Mouse (Mus musculus) neural tube, embryonic 13.5 days (tissue): ENCODE results near the gene Hexa. TPM values are rescaled to one million over a fixed set of nuclear protein-coding genes. Genes with fewer than 3 reads are reported as not detected.

Source experiments
- ATAC-seq: fragments of 200-750 bp; cut with Nextera tagmentation; 2 replicates; pipeline ENCODE4 v1.8.0; 2017; ENCODE audit warnings: low read depth, mild to moderate bottlenecking, moderate TSS enrichment, moderate library complexity
- H3K27ac ChIP-seq: fragments of 300-500 bp; sonication (generic); replicated peaks from 2 replicates; pipeline ENCODE4 v1.5.1; 2015; ENCODE audit warnings: moderate library complexity, mild to moderate bottlenecking, inconsistent platforms
- H3K27me3 ChIP-seq: fragments of 300-500 bp; sonication (generic); 2 replicates; pipeline ENCODE4 v1.6.1; 2015; ENCODE audit warnings: mild to moderate bottlenecking, inconsistent platforms
- H3K36me3 ChIP-seq: fragments of 300-500 bp; sonication (generic); 2 replicates; pipeline ENCODE4 v1.6.1; 2015; ENCODE audit warnings: mild to moderate bottlenecking, inconsistent platforms
- H3K4me1 ChIP-seq: fragments of 300-500 bp; sonication (generic); replicated peaks from 2 replicates; pipeline ENCODE4 v1.6.1; 2015; ENCODE audit warnings: inconsistent platforms
- H3K4me2 ChIP-seq: fragments of 300-500 bp; sonication (generic); 2 replicates; pipeline ENCODE4 v1.6.1; 2015; ENCODE audit warnings: inconsistent platforms, mild to moderate bottlenecking, moderate library complexity
- H3K4me3 ChIP-seq: fragments of 300-500 bp; sonication (generic); 2 replicates; pipeline ENCODE4 v1.5.1; 2015; ENCODE audit warnings: mild to moderate bottlenecking, inconsistent platforms
- H3K9ac ChIP-seq: fragments of 300-500 bp; sonication (generic); 2 replicates; pipeline ENCODE4 v1.6.1; 2015; ENCODE audit warnings: moderate library complexity, mild to moderate bottlenecking, inconsistent platforms
- H3K9me3 ChIP-seq: fragments of 300-500 bp; sonication (generic); 2 replicates; pipeline ENCODE4 v1.6.1; 2016; ENCODE audit warnings: inconsistent platforms
- WGBS: fragments of 180-500 bp; shearing (Covaris S2); methylation state at CpG from one replicate; pipeline ENCODE4 v1.1.7; 2015; 5-methylcytosine and 5-hydroxymethylcytosine counted together
- polyA plus RNA-seq: library from polyadenylated mRNA; unstranded; fragments of >200 nt; fragmentation: Nextera tagmentation; extraction: Ambion mirVana; gene quantifications from 2 replicates; pipeline ENCODE4 v1.2.1, GENCODE M21; 2015

Gene Hexa
- polyA plus RNA-seq, 1 experiment from 2014 or later: 58.6 TPM

- Histone ChIP-seq H3K36me3 (no peaks in the 10 kb centered on the region), H3K4me2 (no peak overlapping the region), H3K9me3 (no peaks in the 10 kb centered on the region), H3K4me3 (no peak overlapping the region), H3K27ac (no peak overlapping the region), H3K27me3 (peaks cover 7% of the 10 kb centered on the region; the same call in 1 of the 2 replicates), H3K4me1 (peaks cover 2% of the 10 kb centered on the region), H3K9ac (no peak overlapping the region)
- WGBS: 62% methylated on average over 4 of the region's 4 CpGs
- ATAC-seq: no peak
Measured at GRCm38 (mm10) chr9:59533889-59534288, 5.5 kb upstream of the Hexa start.

GRCm38 (mm10) chr9:59537651-59538050 lies 1.7 kb upstream of the Hexa start:
- H3K4me2 ChIP-seq: no peak overlapping the region
- no peaks in the 10 kb centered on the region for H3K9me3 ChIP-seq
- no peak overlapping the region for H3K4me3 ChIP-seq
- no peak overlapping the region for H3K27ac ChIP-seq
- 84% methylated on average over 3 of the region's 3 CpGs for WGBS
- H3K27me3 ChIP-seq: peaks cover 7% of the 10 kb centered on the region; the same call in 1 of the 2 replicates
- H3K4me1 ChIP-seq: peaks cover 29% of the 10 kb centered on the region
- ATAC-seq: no peak
- H3K36me3 ChIP-seq: no peaks in the 10 kb centered on the region
- no peak overlapping the region for H3K9ac ChIP-seq

GRCm38 (mm10) chr9:59541617-59542016 lies 2.3 kb downstream of the Hexa start:
- H3K4me2 ChIP-seq: peak overlapping the region; percentile 91; the same call in 1 of the 2 replicates
- 84% methylated on average over 6 of the region's 6 CpGs for WGBS
- no peaks in the 10 kb centered on the region for H3K9me3 ChIP-seq
- H3K9ac ChIP-seq: no peak overlapping the region
- no peak overlapping the region for H3K27ac ChIP-seq
- H3K4me3 ChIP-seq: no peak overlapping the region
- no peaks in the 10 kb centered on the region for H3K36me3 ChIP-seq
- H3K4me1 ChIP-seq: peaks cover 34% of the 10 kb centered on the region
- peaks cover 7% of the 10 kb centered on the region; the same call in 1 of the 2 replicates for H3K27me3 ChIP-seq
- ATAC-seq: no peak

- ATAC-seq: no peak
- peaks cover 34% of the 10 kb centered on the region for H3K4me1 ChIP-seq
- H3K9me3 ChIP-seq: no peaks in the 10 kb centered on the region
- no peaks in the 10 kb centered on the region for H3K36me3 ChIP-seq
- no peak overlapping the region for H3K27ac ChIP-seq
- H3K9ac ChIP-seq: no peak overlapping the region
- no peak overlapping the region for H3K4me3 ChIP-seq
- H3K27me3 ChIP-seq: peaks cover 4% of the 10 kb centered on the region; the same call in 1 of the 2 replicates
- H3K4me2 ChIP-seq: no peak overlapping the region
Measured at GRCm38 (mm10) chr9:59542766-59543324, 3.5 kb downstream of the Hexa start.

GRCm38 (mm10) chr9:59544739-59545138 lies 5.4 kb downstream of the Hexa start:
- no peaks in the 10 kb centered on the region for H3K27me3 ChIP-seq
- H3K9me3 ChIP-seq: no peaks in the 10 kb centered on the region
- no peak overlapping the region for H3K9ac ChIP-seq
- H3K27ac ChIP-seq: no peak overlapping the region
- no peak overlapping the region for H3K4me2 ChIP-seq
- H3K36me3 ChIP-seq: no peaks in the 10 kb centered on the region
- WGBS: 91% methylated on average over 5 of the region's 5 CpGs
- H3K4me1 ChIP-seq: peaks cover 28% of the 10 kb centered on the region
- no peak overlapping the region for H3K4me3 ChIP-seq
- no peak for ATAC-seq

GRCm38 (mm10) chr9:59547869-59548268 lies 8.5 kb downstream of the Hexa start:
- Histone ChIP-seq H3K36me3 (no peaks in the 10 kb centered on the region), H3K4me3 (no peak overlapping the region), H3K4me1 (peaks cover 4% of the 10 kb centered on the region), H3K9ac (no peak overlapping the region), H3K27me3 (no peaks in the 10 kb centered on the region), H3K4me2 (no peak overlapping the region), H3K9me3 (no peaks in the 10 kb centered on the region), H3K27ac (no peak overlapping the region)
- WGBS: 87% methylated on average over 1 of the region's 1 CpGs
- no peak for ATAC-seq

- peaks cover 3% of the 10 kb centered on the region for H3K36me3 ChIP-seq
- H3K4me1 ChIP-seq: no peaks in the 10 kb centered on the region
- no peaks in the 10 kb centered on the region for H3K27me3 ChIP-seq
- no peak for ATAC-seq
- no peak overlapping the region for H3K9ac ChIP-seq
- H3K27ac ChIP-seq: no peak overlapping the region
- H3K4me3 ChIP-seq: no peak overlapping the region
- no peaks in the 10 kb centered on the region for H3K9me3 ChIP-seq
- 69% methylated on average over 2 of the region's 2 CpGs for WGBS
- H3K4me2 ChIP-seq: no peak overlapping the region
Measured at GRCm38 (mm10) chr9:59548961-59549487, 9.7 kb downstream of the Hexa start.

GRCm38 (mm10) chr9:59550077-59550476 lies 10.7 kb downstream of the Hexa start:
- Histone ChIP-seq H3K9me3 (no peaks in the 10 kb centered on the region), H3K36me3 (peaks cover 13% of the 10 kb centered on the region), H3K27me3 (no peaks in the 10 kb centered on the region), H3K9ac (no peak overlapping the region), H3K27ac (no peak overlapping the region), H3K4me1 (no peaks in the 10 kb centered on the region), H3K4me2 (no peak overlapping the region), H3K4me3 (no peak overlapping the region)
- ATAC-seq: no peak
- 81% methylated on average over 4 of the region's 4 CpGs for WGBS

GRCm38 (mm10) chr9:59551017-59551416 lies 11.7 kb downstream of the Hexa start:
- Histone ChIP-seq H3K4me3 (no peak overlapping the region), H3K27ac (no peak overlapping the region), H3K9me3 (no peaks in the 10 kb centered on the region), H3K4me1 (no peaks in the 10 kb centered on the region), H3K4me2 (no peak overlapping the region), H3K36me3 (peaks cover 20% of the 10 kb centered on the region), H3K9ac (no peak overlapping the region), H3K27me3 (no peaks in the 10 kb centered on the region)
- WGBS: 90% methylated on average over 5 of the region's 5 CpGs
- ATAC-seq: no peak

GRCm38 (mm10) chr9:59551620-59552031 lies 12.3 kb downstream of the Hexa start:
- WGBS: 78% methylated on average over 3 of the region's 3 CpGs
- no peaks in the 10 kb centered on the region for H3K4me1 ChIP-seq
- H3K36me3 ChIP-seq: peaks cover 24% of the 10 kb centered on the region
- no peak overlapping the region for H3K4me3 ChIP-seq
- H3K9me3 ChIP-seq: no peaks in the 10 kb centered on the region
- no peak overlapping the region for H3K9ac ChIP-seq
- no peak for ATAC-seq
- H3K27ac ChIP-seq: no peak overlapping the region
- no peaks in the 10 kb centered on the region for H3K27me3 ChIP-seq
- H3K4me2 ChIP-seq: no peak overlapping the region

- H3K9me3 ChIP-seq: no peaks in the 10 kb centered on the region
- WGBS: 85% methylated on average over 5 of the region's 5 CpGs
Measured at GRCm38 (mm10) chr9:59552610-59553009, 13.3 kb downstream of the Hexa start.

GRCm38 (mm10) chr9:59553719-59554118 lies 14.4 kb downstream of the Hexa start:
- no peaks in the 10 kb centered on the region for H3K4me1 ChIP-seq
- H3K36me3 ChIP-seq: peaks cover 45% of the 10 kb centered on the region
- no peak for ATAC-seq
- no peak overlapping the region for H3K9ac ChIP-seq
- no peaks in the 10 kb centered on the region for H3K27me3 ChIP-seq
- WGBS: 90% methylated on average over 4 of the region's 4 CpGs
- no peaks in the 10 kb centered on the region for H3K9me3 ChIP-seq
- no peak overlapping the region for H3K27ac ChIP-seq
- H3K4me3 ChIP-seq: no peak overlapping the region
- no peak overlapping the region for H3K4me2 ChIP-seq

More at GRCm38 (mm10) chr9:59552610-59553009, 13.3 kb downstream of the Hexa start:
- H3K27me3 ChIP-seq: no peaks in the 10 kb centered on the region
- H3K9ac ChIP-seq: no peak overlapping the region
- no peak overlapping the region for H3K4me3 ChIP-seq
- no peak overlapping the region for H3K27ac ChIP-seq
- ATAC-seq: no peak
- no peak overlapping the region for H3K4me2 ChIP-seq
- peaks cover 34% of the 10 kb centered on the region for H3K36me3 ChIP-seq
- no peaks in the 10 kb centered on the region for H3K4me1 ChIP-seq

- Histone ChIP-seq H3K9ac (no peak overlapping the region), H3K4me3 (no peak overlapping the region), H3K36me3 (peaks cover 46% of the 10 kb centered on the region), H3K27me3 (no peaks in the 10 kb centered on the region), H3K4me1 (no peaks in the 10 kb centered on the region), H3K27ac (no peak overlapping the region), H3K4me2 (no peak overlapping the region), H3K9me3 (no peaks in the 10 kb centered on the region)
- no peak; the same call in 1 of the 2 replicates for ATAC-seq
- WGBS: 25% methylated on average over 4 of the region's 4 CpGs
Measured at GRCm38 (mm10) chr9:59565600-59565999, 26.3 kb downstream of the Hexa start.
